Mouse (Mus musculus): ENCODE results near the gene Cd2. TPM values are rescaled to one million over a fixed set of nuclear protein-coding genes. Genes with fewer than 3 reads are reported as not detected.

The Cd2 gene
- polyA plus RNA-seq, 1 experiment from 2014 or later = not detected

DNA sequence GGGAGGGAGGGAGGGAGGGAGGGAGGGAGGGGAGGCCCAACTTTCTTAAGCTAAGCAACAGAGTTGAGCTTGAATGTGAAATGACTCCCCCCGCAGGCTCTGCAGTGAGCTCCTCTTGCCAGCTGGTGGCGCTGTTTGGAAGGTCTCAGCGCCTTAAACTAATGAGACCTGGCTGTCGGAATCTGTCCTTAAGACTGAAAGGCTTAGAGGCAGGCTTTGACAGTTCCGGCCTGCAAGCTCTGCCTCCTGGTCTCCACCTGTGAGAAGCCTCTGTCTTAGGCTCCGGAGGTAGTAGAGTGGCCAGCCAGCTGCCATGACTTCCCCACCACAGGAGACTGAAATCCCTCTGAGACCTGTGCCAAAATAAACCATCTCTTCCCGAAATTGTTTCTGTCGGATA lies 16.4 kb upstream of the Cd2 start:
- peak; percentile 75 for TF ChIP-seq CTCF (IDR thresholded peaks at IDR 0.05; ENCODE audit: low read depth)
- 12% methylated on average over 8 of the region's 8 CpGs for WGBS
- peak; percentile 84 for DNase-seq (ENCODE audit: low spot score)
- H3K4me1 ChIP-seq (replicated peaks; ENCODE audit: insufficient read depth, low read length) = 0 out of 2 replicates have a peak, but pooled peaks cover 6% of the 10 kb centered on the region
- H3K4me2 ChIP-seq (ENCODE audit: low read length) = no peak overlapping the region
- no peaks in the 10 kb centered on the region for H3K27me3 ChIP-seq (ENCODE audit: insufficient read depth, low read length)
- ATAC-seq (replicated peaks; ENCODE audit: low FRiP score, low read depth) = no peak; the same call in 1 of the 2 replicates
- no peaks in the 10 kb centered on the region for H3K36me3 ChIP-seq (ENCODE audit: insufficient read depth, low read length)
- no peak overlapping the region for H3K9ac ChIP-seq (ENCODE audit: low read depth, low read length)
- no peak overlapping the region for H3K27ac ChIP-seq
- no peaks in the 10 kb centered on the region for H3K9me3 ChIP-seq (replicated peaks; ENCODE audit: low read length)
- no peak overlapping the region for H3K4me3 ChIP-seq (replicated peaks; ENCODE audit: low read depth, low read length)

DNA sequence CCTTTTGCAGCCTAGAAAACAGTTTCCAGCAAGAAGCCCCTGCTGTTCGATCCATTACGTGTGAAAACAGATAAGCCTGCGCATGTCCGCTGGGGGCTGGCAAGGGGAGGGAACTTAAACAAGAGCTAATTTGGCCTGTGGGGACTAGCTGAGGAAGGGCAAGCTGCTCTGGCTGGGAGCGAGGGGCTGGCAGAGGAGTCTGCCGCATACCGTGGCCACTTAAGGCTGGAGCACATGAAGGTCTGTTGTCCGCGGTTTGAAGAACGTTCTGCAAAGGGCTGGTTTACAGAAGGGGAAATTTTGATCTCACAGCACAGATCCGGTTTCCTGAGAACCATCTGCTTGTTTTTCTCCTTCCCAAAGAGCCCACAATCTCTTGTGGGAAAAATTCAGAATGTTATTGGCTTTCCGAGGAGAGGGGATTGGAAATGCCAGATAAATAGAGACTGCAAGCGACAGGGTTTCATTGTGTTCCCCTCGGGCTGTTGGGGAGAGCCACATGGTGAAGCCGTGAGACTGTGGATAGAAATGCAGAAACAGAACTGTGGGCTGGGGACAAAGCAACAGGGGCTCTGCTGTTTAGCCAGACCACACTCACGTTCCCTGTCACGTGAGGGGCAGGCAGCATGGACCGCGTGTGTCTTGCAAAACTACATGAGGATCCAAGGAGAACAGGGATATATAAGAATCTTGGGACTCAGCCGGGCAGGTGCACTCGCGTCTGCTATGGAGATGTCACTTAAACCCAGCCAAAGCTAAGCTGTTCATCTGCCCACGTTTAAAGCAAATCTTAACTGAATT lies 12.7 kb upstream of the Cd2 start:
- H3K27me3 ChIP-seq (ENCODE audit: insufficient read depth, low read length) = no peaks in the 10 kb centered on the region
- no peak overlapping the region; the same call in 1 of the 2 replicates for H3K4me3 ChIP-seq (replicated peaks; ENCODE audit: low read depth, low read length)
- TF ChIP-seq CTCF (IDR thresholded peaks at IDR 0.05; ENCODE audit: low read depth) = no peak
- H3K4me1 ChIP-seq (replicated peaks; ENCODE audit: insufficient read depth, low read length) = 0 out of 2 replicates have a peak, but pooled peaks cover 6% of the 10 kb centered on the region
- ATAC-seq (replicated peaks; ENCODE audit: low FRiP score, low read depth) (no peak), DNase-seq (ENCODE audit: low spot score) (peak; percentile 31)
- H3K4me2 ChIP-seq (ENCODE audit: low read length) = peak overlapping the region; percentile 27
- 0 out of 2 replicates have a peak overlapping the region, but pooled peaks have one; percentile 35 for H3K9ac ChIP-seq (ENCODE audit: low read depth, low read length)
- H3K9me3 ChIP-seq (replicated peaks; ENCODE audit: low read length) = no peaks in the 10 kb centered on the region
- no peaks in the 10 kb centered on the region for H3K36me3 ChIP-seq (ENCODE audit: insufficient read depth, low read length)
- H3K27ac ChIP-seq = no peak overlapping the region
- WGBS = 29% methylated on average over 23 of the region's 23 CpGs

DNA sequence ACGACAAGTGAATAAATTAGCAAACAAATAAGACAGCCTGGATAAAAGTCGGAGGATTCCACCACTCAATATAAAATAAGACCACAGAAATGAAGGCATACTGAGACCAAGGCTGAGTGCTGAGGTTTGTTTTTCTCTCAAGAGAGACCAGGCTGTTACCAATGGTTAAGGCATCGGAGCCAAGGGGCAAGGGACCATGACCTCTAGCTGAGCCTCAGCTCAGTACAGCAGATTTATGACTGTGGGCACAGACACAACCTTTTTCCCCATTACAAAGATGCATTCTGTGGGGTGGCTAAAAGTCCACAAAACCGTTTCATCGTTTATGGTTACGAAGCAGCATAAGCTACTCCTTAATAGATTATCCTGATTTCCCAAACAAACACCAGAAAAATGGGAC lies 11.9 kb upstream of the Cd2 start:
- Histone ChIP-seq H3K27ac (no peak overlapping the region), H3K4me2 (ENCODE audit: low read length) (no peak overlapping the region), H3K9ac (ENCODE audit: low read depth, low read length) (no peak overlapping the region), H3K36me3 (ENCODE audit: insufficient read depth, low read length) (no peaks in the 10 kb centered on the region), H3K9me3 (replicated peaks; ENCODE audit: low read length) (no peaks in the 10 kb centered on the region), H3K4me1 (replicated peaks; ENCODE audit: insufficient read depth, low read length) (0 out of 2 replicates have a peak, but pooled peaks cover 4% of the 10 kb centered on the region), H3K4me3 (replicated peaks; ENCODE audit: low read depth, low read length) (no peak overlapping the region), H3K27me3 (ENCODE audit: insufficient read depth, low read length) (no peaks in the 10 kb centered on the region)
- 55% methylated on average over 6 of the region's 6 CpGs for WGBS
- ATAC-seq (replicated peaks; ENCODE audit: low FRiP score, low read depth) (no peak), DNase-seq (ENCODE audit: low spot score) (no peak)
- no peak for TF ChIP-seq CTCF (IDR thresholded peaks at IDR 0.05; ENCODE audit: low read depth)

DNA sequence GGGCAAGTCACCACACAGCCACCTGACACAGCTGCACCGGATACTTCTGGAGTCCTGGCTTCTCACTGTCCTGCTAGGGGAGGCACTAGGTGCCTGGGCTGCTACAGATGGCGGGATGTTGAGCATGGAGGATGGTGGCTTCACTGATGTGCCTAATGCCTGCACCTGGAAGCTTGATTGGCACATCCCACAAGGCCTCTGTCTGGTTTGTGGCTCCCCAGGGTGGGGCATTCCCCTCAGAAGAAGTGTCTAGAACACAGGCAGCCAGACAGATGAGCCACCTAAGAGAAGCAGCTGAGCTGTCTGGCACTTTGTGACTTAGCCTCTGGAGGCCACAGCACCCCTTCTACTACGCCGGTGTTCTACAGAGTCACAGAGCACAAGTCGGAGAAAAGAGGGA lies 9.5 kb upstream of the Cd2 start:
- DNase-seq (ENCODE audit: low spot score) (no peak), ATAC-seq (replicated peaks; ENCODE audit: low FRiP score, low read depth) (no peak)
- no peaks in the 10 kb centered on the region for H3K4me1 ChIP-seq (replicated peaks; ENCODE audit: insufficient read depth, low read length)
- no peak overlapping the region for H3K9ac ChIP-seq (ENCODE audit: low read depth, low read length)
- no peak overlapping the region for H3K4me2 ChIP-seq (ENCODE audit: low read length)
- no peaks in the 10 kb centered on the region for H3K27me3 ChIP-seq (ENCODE audit: insufficient read depth, low read length)
- TF ChIP-seq CTCF (IDR thresholded peaks at IDR 0.05; ENCODE audit: low read depth) = no peak
- H3K36me3 ChIP-seq (ENCODE audit: insufficient read depth, low read length) = no peaks in the 10 kb centered on the region
- H3K9me3 ChIP-seq (replicated peaks; ENCODE audit: low read length) = no peaks in the 10 kb centered on the region
- H3K27ac ChIP-seq = no peak overlapping the region
- no peak overlapping the region for H3K4me3 ChIP-seq (replicated peaks; ENCODE audit: low read depth, low read length)
- 91% methylated on average over 5 of the region's 5 CpGs for WGBS

DNA sequence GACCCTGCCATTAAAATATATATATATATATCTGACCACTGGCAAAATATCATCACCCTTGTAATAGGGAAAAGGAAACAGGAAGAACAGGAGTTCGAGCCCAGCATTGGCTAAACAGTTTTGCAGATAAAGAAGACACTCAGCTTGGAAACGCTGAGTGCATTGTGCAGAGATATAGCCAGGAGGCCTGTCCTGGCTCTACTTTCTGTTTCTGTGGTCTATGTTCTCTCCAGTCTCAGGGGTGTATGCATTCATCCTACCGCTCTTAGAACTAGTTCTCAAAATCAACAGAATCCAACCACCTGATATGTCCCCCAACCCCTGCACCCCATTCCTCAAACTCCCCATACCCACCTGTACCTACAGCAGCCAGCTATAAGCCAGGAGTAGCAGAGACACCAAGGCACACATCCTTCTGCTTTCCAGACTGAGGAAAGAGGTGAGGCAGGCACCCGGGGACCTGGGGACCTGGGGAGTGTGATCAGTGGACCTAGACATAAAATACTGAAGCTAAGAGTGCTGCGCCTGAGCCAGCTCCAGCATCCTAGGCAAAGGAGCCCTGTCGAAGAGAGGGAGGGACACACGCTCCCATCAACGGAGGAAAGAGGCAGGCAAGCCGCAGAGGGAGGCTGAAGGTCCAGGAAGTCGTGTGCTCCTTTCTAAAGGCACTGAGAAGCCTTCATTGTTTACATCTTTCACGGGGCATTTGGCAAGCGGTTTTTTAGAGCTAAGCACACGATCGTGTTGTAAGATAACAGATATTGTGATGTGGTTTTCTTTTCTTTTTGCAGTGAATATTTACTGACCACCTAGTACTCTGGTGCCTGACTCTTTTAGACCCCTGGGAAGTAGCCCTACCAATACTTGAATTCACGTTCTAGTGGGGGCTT lies 8.4 kb upstream of the Cd2 start:
- TF ChIP-seq CTCF (IDR thresholded peaks at IDR 0.05; ENCODE audit: low read depth) = no peak
- no peaks in the 10 kb centered on the region for H3K27me3 ChIP-seq (ENCODE audit: insufficient read depth, low read length)
- ATAC-seq (replicated peaks; ENCODE audit: low FRiP score, low read depth) (no peak), DNase-seq (ENCODE audit: low spot score) (no peak)
- H3K9me3 ChIP-seq (replicated peaks; ENCODE audit: low read length) = no peaks in the 10 kb centered on the region
- H3K9ac ChIP-seq (ENCODE audit: low read depth, low read length) = no peak overlapping the region
- H3K4me2 ChIP-seq (ENCODE audit: low read length) = no peak overlapping the region
- no peaks in the 10 kb centered on the region for H3K4me1 ChIP-seq (replicated peaks; ENCODE audit: insufficient read depth, low read length)
- H3K36me3 ChIP-seq (ENCODE audit: insufficient read depth, low read length) = no peaks in the 10 kb centered on the region
- no peak overlapping the region for H3K4me3 ChIP-seq (replicated peaks; ENCODE audit: low read depth, low read length)
- no peak overlapping the region for H3K27ac ChIP-seq
- 50% methylated on average over 15 of the region's 15 CpGs for WGBS

DNA sequence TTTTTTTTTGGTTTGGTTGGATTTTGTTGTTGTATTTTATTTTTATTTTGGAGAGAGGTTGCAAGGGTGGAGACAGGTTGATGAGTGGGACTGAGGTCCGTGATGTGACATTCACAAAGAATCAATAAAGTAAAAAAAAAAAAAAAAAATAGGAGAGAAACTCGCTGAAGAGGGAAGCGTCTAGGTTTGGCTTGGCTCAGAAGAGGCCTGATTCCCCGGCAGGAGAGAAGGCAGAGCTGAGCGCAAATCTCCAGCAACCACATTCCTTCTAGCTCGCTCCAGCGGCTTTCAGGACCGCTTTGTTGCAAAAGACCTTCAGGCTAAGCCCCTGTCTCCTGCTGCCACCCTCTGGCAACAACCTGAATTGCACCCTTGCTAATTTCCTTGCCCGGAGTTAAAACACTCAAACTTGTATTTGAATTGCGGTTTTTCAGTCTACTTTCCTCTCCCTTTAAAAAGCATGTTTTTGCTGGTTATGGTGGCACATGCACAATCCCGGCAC lies 7.7 kb upstream of the Cd2 start:
- Histone ChIP-seq H3K4me3 (replicated peaks; ENCODE audit: low read depth, low read length) (no peak overlapping the region), H3K27me3 (ENCODE audit: insufficient read depth, low read length) (no peaks in the 10 kb centered on the region), H3K9me3 (replicated peaks; ENCODE audit: low read length) (no peaks in the 10 kb centered on the region), H3K36me3 (ENCODE audit: insufficient read depth, low read length) (no peaks in the 10 kb centered on the region), H3K4me2 (ENCODE audit: low read length) (no peak overlapping the region), H3K27ac (no peak overlapping the region), H3K9ac (ENCODE audit: low read depth, low read length) (no peak overlapping the region), H3K4me1 (replicated peaks; ENCODE audit: insufficient read depth, low read length) (no peaks in the 10 kb centered on the region)
- ATAC-seq (replicated peaks; ENCODE audit: low FRiP score, low read depth) (peak; percentile 54; the same call in 1 of the 2 replicates), DNase-seq (ENCODE audit: low spot score) (peak; percentile 95)
- TF ChIP-seq CTCF (IDR thresholded peaks at IDR 0.05; ENCODE audit: low read depth) = peak; percentile 99
- WGBS = 8% methylated on average over 11 of the region's 11 CpGs
